Mouse (Mus musculus) thymus, adult 18-20 months (tissue): ENCODE data around the gene Zc3h4.
"Not testable (repeated sequence)": the region's sequence is repeated elsewhere in the genome, so short reads cannot be mapped to it uniquely, and the experiment has no call there.

Experiments used
- DNase-seq, 2 experiments: peaks; one replicate each; pipeline ENCODE4 v3.0.0; 2022; ENCODE audit warnings: mixed read lengths in 2 of 2

The Zc3h4 gene

GRCm38 (mm10) chr7:16400689-16401611 is at the start of gene Zc3h4:
Gene Zc3h4, plus strand, starts transcription at chr7:16400910.
- DNase-seq = peak; percentile 90 to 91

- DNase-seq = no peak
These were observed 44.7 kb upstream of the Zc3h4 start for GRCm38 (mm10) chr7:16355854-16356594.

- no peak for DNase-seq
These were observed 43.1 kb upstream of the Zc3h4 start for GRCm38 (mm10) chr7:16357602-16358001.

GRCm38 (mm10) chr7:16364319-16364718 is 36.4 kb upstream of the Zc3h4 start:
- DNase-seq = peak in 1 of 2 experiments; percentile 46

GRCm38 (mm10) chr7:16364901-16365500 is 35.7 kb upstream of the Zc3h4 start:
- DNase-seq = no peak

- no peak for DNase-seq
These were observed 34.5 kb upstream of the Zc3h4 start for GRCm38 (mm10) chr7:16366133-16366646.

- no peak for DNase-seq
These were observed 34.0 kb upstream of the Zc3h4 start for GRCm38 (mm10) chr7:16366669-16367068.

- no peak for DNase-seq
These were observed 31.9 kb upstream of the Zc3h4 start for GRCm38 (mm10) chr7:16368835-16369234.

- DNase-seq = no peak
These were observed 30.1 kb upstream of the Zc3h4 start for GRCm38 (mm10) chr7:16370596-16370995.

GRCm38 (mm10) chr7:16373719-16374118 is 27.0 kb upstream of the Zc3h4 start:
- DNase-seq = no peak

GRCm38 (mm10) chr7:16374989-16375388 is 25.7 kb upstream of the Zc3h4 start:
- no peak for DNase-seq

- DNase-seq = no peak
These were observed 24.2 kb upstream of the Zc3h4 start for GRCm38 (mm10) chr7:16376505-16376904.

- DNase-seq = peak; percentile 92 to 94
These were observed 13.3 kb upstream of the Zc3h4 start, which contains the start of gene Sae1 for GRCm38 (mm10) chr7:16387160-16388041. Gene Sae1, minus strand, starts transcription at chr7:16387806.

- DNase-seq = not testable (repeated sequence)
These were observed 10.8 kb upstream of the Zc3h4 start for GRCm38 (mm10) chr7:16389942-16390341.

- no peak for DNase-seq
These were observed 7.8 kb upstream of the Zc3h4 start for GRCm38 (mm10) chr7:16392923-16393322.

- DNase-seq = no peak
These were observed 4.8 kb upstream of the Zc3h4 start for GRCm38 (mm10) chr7:16395944-16396343.

GRCm38 (mm10) chr7:16397465-16397864 is 3.2 kb upstream of the Zc3h4 start:
- no peak for DNase-seq

- DNase-seq = no peak
These were observed 2.2 kb upstream of the Zc3h4 start for GRCm38 (mm10) chr7:16398387-16399050.

- peak; percentile 80 to 90 for DNase-seq
These were observed 1.5 kb upstream of the Zc3h4 start for GRCm38 (mm10) chr7:16399098-16399819.

GRCm38 (mm10) chr7:16399820-16400688 is 656 bp upstream of the Zc3h4 start:
- peak; percentile 98 to 99 for DNase-seq
